Mouse (Mus musculus) lung, embryonic 14.5 days (tissue): ENCODE measurements around the gene Smoc2. TPM values are rescaled to one million over a fixed set of nuclear protein-coding genes. Genes with fewer than 3 reads are reported as not detected.

ENCODE experiments used
- ATAC-seq: fragments of 200-750 bp; cut with Nextera tagmentation; 2 replicates; pipeline ENCODE4 v1.8.0; 2017; ENCODE audit warnings: mild to moderate bottlenecking, moderate TSS enrichment, moderate library complexity; ENCODE audit not compliant: insufficient read depth
- DNase-seq: peaks from one replicate; pipeline ENCODE4 v3.0.0-alpha.2; 2015
- H3K27ac ChIP-seq: fragments of 300-500 bp; sonication (generic); 2 replicates; pipeline ENCODE4 v1.5.1; 2014; ENCODE audit warnings: low read depth, mild to moderate bottlenecking, moderate library complexity
- H3K27me3 ChIP-seq: fragments of 300-500 bp; sonication (generic); 2 replicates; pipeline ENCODE4 v1.6.1; 2014; ENCODE audit warnings: low read length, control low read depth; ENCODE audit not compliant: insufficient read depth
- H3K36me3 ChIP-seq: fragments of 300-500 bp; sonication (generic); 2 replicates; pipeline ENCODE4 v1.6.1; 2014; ENCODE audit warnings: control low read depth; ENCODE audit not compliant: insufficient read depth
- H3K4me1 ChIP-seq: fragments of 300-500 bp; sonication (generic); 2 replicates; pipeline ENCODE4 v1.6.1; 2014; ENCODE audit warnings: antibody characterized with exemption, control low read depth; ENCODE audit not compliant: insufficient read depth
- H3K4me2 ChIP-seq: fragments of 300-500 bp; sonication (generic); 2 replicates; pipeline ENCODE4 v1.6.1; 2014; ENCODE audit warnings: mild to moderate bottlenecking
- H3K4me3 ChIP-seq: fragments of 300-500 bp; sonication (generic); 2 replicates; pipeline ENCODE4 v1.5.1; 2014; ENCODE audit warnings: low read depth, low read length
- H3K9ac ChIP-seq: fragments of 300-500 bp; sonication (generic); 2 replicates; pipeline ENCODE4 v1.6.1; 2014
- H3K9me3 ChIP-seq: fragments of 300-500 bp; sonication (generic); 2 replicates; pipeline ENCODE4 v1.6.1; 2016; ENCODE audit warnings: low read depth, low read length, control low read depth
- CTCF ChIP-seq: IDR thresholded peaks from 2 replicates; pipeline ENCODE4 v1.5.1; 2016; ENCODE audit warnings: antibody characterized with exemption, low read depth
- WGBS: fragments of 180-500 bp; shearing (Covaris S2); extraction: QIAGEN DNeasy Blood & Tissue Kit; methylation state at CpG from one replicate; pipeline ENCODE4 v1.1.7; 2014; 5-methylcytosine and 5-hydroxymethylcytosine counted together
- polyA plus RNA-seq: library from polyadenylated mRNA; unstranded; fragments of >200 nt; fragmentation: Nextera tagmentation; extraction: Ambion mirVana; gene quantifications from 2 replicates; pipeline ENCODE4 v1.2.1, GENCODE M21; 2014

Smoc2 gene
- polyA plus RNA-seq, 1 experiment from 2014 or later: 92.5 TPM

- H3K4me3 ChIP-seq: no peak overlapping the region
- no peaks in the 10 kb centered on the region for H3K36me3 ChIP-seq
- DNase-seq: no peak
- no peaks in the 10 kb centered on the region for H3K9me3 ChIP-seq
- no peaks in the 10 kb centered on the region for H3K27me3 ChIP-seq
- no peak for TF ChIP-seq CTCF
- ATAC-seq: no peak
- H3K4me2 ChIP-seq: no peak overlapping the region
- no peak overlapping the region for H3K27ac ChIP-seq
- 86% methylated on average over 7 of the region's 7 CpGs for WGBS
- H3K9ac ChIP-seq: no peak overlapping the region
- no peaks in the 10 kb centered on the region for H3K4me1 ChIP-seq
These were observed 37.2 kb downstream of the Smoc2 start for GRCm38 (mm10) chr17:14316536-14316935.

GRCm38 (mm10) chr17:14317439-14317838, 38.1 kb downstream of the Smoc2 start:
- Histone ChIP-seq H3K9ac (no peak overlapping the region), H3K27me3 (no peaks in the 10 kb centered on the region), H3K27ac (no peak overlapping the region), H3K4me3 (no peak overlapping the region), H3K4me1 (no peaks in the 10 kb centered on the region), H3K36me3 (no peaks in the 10 kb centered on the region), H3K4me2 (no peak overlapping the region), H3K9me3 (no peaks in the 10 kb centered on the region)
- TF ChIP-seq CTCF: no peak
- no peak for ATAC-seq
- 18% methylated on average over 4 of the region's 4 CpGs for WGBS
- no peak for DNase-seq

- TF ChIP-seq CTCF: no peak
- DNase-seq (no peak), ATAC-seq (no peak)
- Histone ChIP-seq H3K4me1 (no peaks in the 10 kb centered on the region), H3K9ac (no peak overlapping the region), H3K9me3 (no peaks in the 10 kb centered on the region), H3K27me3 (no peaks in the 10 kb centered on the region), H3K4me3 (no peak overlapping the region), H3K36me3 (no peaks in the 10 kb centered on the region), H3K4me2 (no peak overlapping the region), H3K27ac (no peak overlapping the region)
- WGBS: 58% methylated on average over 7 of the region's 7 CpGs
These were observed 46.9 kb downstream of the Smoc2 start for GRCm38 (mm10) chr17:14326156-14326555.

- H3K9ac ChIP-seq: no peak overlapping the region
- WGBS: 83% methylated on average over 9 of the region's 9 CpGs
- no peak overlapping the region for H3K4me3 ChIP-seq
- no peak overlapping the region for H3K27ac ChIP-seq
- H3K36me3 ChIP-seq: no peaks in the 10 kb centered on the region
- no peak for DNase-seq
- no peaks in the 10 kb centered on the region for H3K4me1 ChIP-seq
- H3K27me3 ChIP-seq: no peaks in the 10 kb centered on the region
- no peaks in the 10 kb centered on the region for H3K9me3 ChIP-seq
- no peak for TF ChIP-seq CTCF
- H3K4me2 ChIP-seq: no peak overlapping the region
- no peak for ATAC-seq
These were observed 48.7 kb downstream of the Smoc2 start for GRCm38 (mm10) chr17:14328037-14328436.

GRCm38 (mm10) chr17:14330498-14330897, 51.2 kb downstream of the Smoc2 start:
- no peaks in the 10 kb centered on the region for H3K27me3 ChIP-seq
- DNase-seq: no peak

GRCm38 (mm10) chr17:14339932-14340557, 60.7 kb downstream of the Smoc2 start:
- H3K9ac ChIP-seq: no peak overlapping the region
- H3K4me2 ChIP-seq: no peak overlapping the region
- WGBS: 42% methylated on average over 5 of the region's 5 CpGs
- DNase-seq (peak; percentile 12), ATAC-seq (peak; percentile 69; the same call in 1 of the 2 replicates)
- no peaks in the 10 kb centered on the region for H3K36me3 ChIP-seq
- no peak for TF ChIP-seq CTCF
- H3K4me1 ChIP-seq: no peaks in the 10 kb centered on the region
- no peaks in the 10 kb centered on the region for H3K27me3 ChIP-seq
- no peak overlapping the region for H3K27ac ChIP-seq
- no peak overlapping the region for H3K4me3 ChIP-seq
- H3K9me3 ChIP-seq: no peaks in the 10 kb centered on the region

More at GRCm38 (mm10) chr17:14330498-14330897, 51.2 kb downstream of the Smoc2 start:
- H3K27ac ChIP-seq: no peak overlapping the region
- H3K36me3 ChIP-seq: no peaks in the 10 kb centered on the region
- H3K9ac ChIP-seq: no peak overlapping the region
- TF ChIP-seq CTCF: no peak
- no peak overlapping the region for H3K4me2 ChIP-seq
- WGBS: 82% methylated on average over 7 of the region's 7 CpGs
- no peaks in the 10 kb centered on the region for H3K4me1 ChIP-seq
- no peak overlapping the region for H3K4me3 ChIP-seq
- ATAC-seq: no peak
- H3K9me3 ChIP-seq: no peaks in the 10 kb centered on the region

GRCm38 (mm10) chr17:14340736-14341135, 61.4 kb downstream of the Smoc2 start:
- H3K27ac ChIP-seq: no peak overlapping the region
- ATAC-seq (no peak), DNase-seq (no peak)
- H3K9me3 ChIP-seq: no peaks in the 10 kb centered on the region
- no peaks in the 10 kb centered on the region for H3K27me3 ChIP-seq
- no peak overlapping the region for H3K9ac ChIP-seq
- WGBS: 78% methylated on average over 2 of the region's 2 CpGs
- H3K4me3 ChIP-seq: no peak overlapping the region
- TF ChIP-seq CTCF: no peak
- H3K4me2 ChIP-seq: no peak overlapping the region
- H3K36me3 ChIP-seq: no peaks in the 10 kb centered on the region
- no peaks in the 10 kb centered on the region for H3K4me1 ChIP-seq

- Histone ChIP-seq H3K4me3 (no peak overlapping the region), H3K9ac (no peak overlapping the region), H3K36me3 (no peaks in the 10 kb centered on the region), H3K4me2 (no peak overlapping the region), H3K27me3 (no peaks in the 10 kb centered on the region), H3K4me1 (no peaks in the 10 kb centered on the region), H3K27ac (no peak overlapping the region), H3K9me3 (no peaks in the 10 kb centered on the region)
- 40% methylated on average over 8 of the region's 8 CpGs for WGBS
- DNase-seq (no peak), ATAC-seq (no peak)
- no peak for TF ChIP-seq CTCF
These were observed 63.2 kb downstream of the Smoc2 start for GRCm38 (mm10) chr17:14342511-14342910.
